Mouse (Mus musculus): ENCODE results near the gene Elmo1. TPM values are rescaled to one million over a fixed set of nuclear protein-coding genes. Genes with fewer than 3 reads are reported as not detected.

Elmo1 gene
- total and polyA plus RNA-seq, 3 experiments: 0.16 to 5.3 TPM; not detected in 1

GRCm38 (mm10) chr13:20635646-20636045 lies 545.2 kb downstream of the Elmo1 start:
- Histone ChIP-seq H3K27me3 (ENCODE audit: insufficient read depth, low read length) (no peaks in the 10 kb centered on the region), H3K4me3 (ENCODE audit: low read depth, low read length) (no peak overlapping the region), H3K9me3 (replicated peaks) (no peaks in the 10 kb centered on the region), H3K36me3 (replicated peaks) (no peaks in the 10 kb centered on the region), H3K4me1 (ENCODE audit: insufficient read depth, low read depth, low read length) (no peaks in the 10 kb centered on the region)
- no peak for TF ChIP-seq POLR2AphosphoS5 (IDR thresholded peaks at IDR 0.05; ENCODE audit: insufficient replicate concordance, low read depth, low read length)
- no peak for TF ChIP-seq CTCF (IDR thresholded peaks at IDR 0.05; ENCODE audit: low read depth, low read length)
- no peak for TF ChIP-seq GATA2 (IDR thresholded peaks at IDR 0.05; ENCODE audit: borderline replicate concordance, low read depth, low read length)
- no peak for TF ChIP-seq GATA1 (IDR thresholded peaks at IDR 0.05; ENCODE audit: borderline replicate concordance, low read length)
- no peak for TF ChIP-seq TAL1 (conservative IDR thresholded peaks at IDR 0.05; ENCODE audit: low read depth, low read length)
- DNase-seq (ENCODE audit: low spot score) (no peak), ATAC-seq (ENCODE audit: extremely low read depth, insufficient number of reproducible peaks, low FRiP score, poor library complexity, severe bottlenecking) (no peak)
